Mouse (Mus musculus): ENCODE measurements around the gene Zfp653.

- TF ChIP-seq POLR2A (IDR thresholded peaks at IDR 0.05; ENCODE audit: control insufficient read depth, low read depth, low read length) = no peak
- TF ChIP-seq CTCF (IDR thresholded peaks at IDR 0.05; ENCODE audit: control insufficient read depth, insufficient read depth, insufficient replicate concordance, low read depth, low read length) = peak; percentile 64; the same call in 1 of the 2 replicates
Observed at GRCm38 (mm10) chr9:22066433-22066832, 4.7 kb downstream of the Zfp653 start.

Measured in testis, adult 2 months (tissue).